Mouse (Mus musculus): ENCODE data around the gene Impg1. TPM values are rescaled to one million over a fixed set of nuclear protein-coding genes. Genes with fewer than 3 reads are reported as not detected.
"Not testable (repeated sequence)": the region's sequence is repeated elsewhere in the genome, so short reads cannot be mapped to it uniquely, and the experiment has no call there.

The Impg1 gene
- polyA plus RNA-seq, 1 experiment from 2014 or later = not detected

- H3K9ac ChIP-seq (ENCODE audit: low read depth, low read length) = no peak overlapping the region
- H3K9me3 ChIP-seq (ENCODE audit: control insufficient read depth, low read length) = no peaks in the 10 kb centered on the region
- ATAC-seq = no peak
- H3K4me2 ChIP-seq (ENCODE audit: low read length) = peak overlapping the region; percentile 31
- 50% methylated on average over 14 of the region's 14 CpGs for WGBS
- no peak overlapping the region for H3K27ac ChIP-seq (ENCODE audit: low read depth, low read length)
- no peak overlapping the region for H3K4me3 ChIP-seq (ENCODE audit: low read length)
- no peaks in the 10 kb centered on the region for H3K36me3 ChIP-seq (ENCODE audit: control insufficient read depth, insufficient read depth, low read length)
- peaks cover 6% of the 10 kb centered on the region for H3K4me1 ChIP-seq (ENCODE audit: control insufficient read depth, insufficient read depth, low read depth, low read length)
- no peaks in the 10 kb centered on the region for H3K27me3 ChIP-seq (replicated peaks; ENCODE audit: control insufficient read depth, insufficient read depth, low read length)
Observed at GRCm38 (mm10) chr9:80333998-80334605, 131.2 kb downstream of the Impg1 start.

GRCm38 (mm10) chr9:80333466-80333865 lies 131.8 kb downstream of the Impg1 start:
- Histone ChIP-seq H3K4me2 (ENCODE audit: low read length) (peak overlapping the region; percentile 31), H3K27me3 (replicated peaks; ENCODE audit: control insufficient read depth, insufficient read depth, low read length) (no peaks in the 10 kb centered on the region), H3K9me3 (ENCODE audit: control insufficient read depth, low read length) (no peaks in the 10 kb centered on the region), H3K9ac (ENCODE audit: low read depth, low read length) (no peak overlapping the region), H3K27ac (ENCODE audit: low read depth, low read length) (no peak overlapping the region), H3K36me3 (ENCODE audit: control insufficient read depth, insufficient read depth, low read length) (no peaks in the 10 kb centered on the region), H3K4me3 (ENCODE audit: low read length) (no peak overlapping the region), H3K4me1 (ENCODE audit: control insufficient read depth, insufficient read depth, low read depth, low read length) (peaks cover 6% of the 10 kb centered on the region)
- no peak; the same call in 1 of the 2 replicates for ATAC-seq
- WGBS = 38% methylated on average over 8 of the region's 8 CpGs

- Histone ChIP-seq H3K9ac (ENCODE audit: low read depth, low read length) (no peak overlapping the region), H3K36me3 (ENCODE audit: control insufficient read depth, insufficient read depth, low read length) (no peaks in the 10 kb centered on the region), H3K9me3 (ENCODE audit: control insufficient read depth, low read length) (no peaks in the 10 kb centered on the region), H3K27me3 (replicated peaks; ENCODE audit: control insufficient read depth, insufficient read depth, low read length) (no peaks in the 10 kb centered on the region), H3K4me2 (ENCODE audit: low read length) (peak overlapping the region; percentile 72), H3K4me3 (ENCODE audit: low read length) (peak overlapping the region; percentile 34), H3K4me1 (ENCODE audit: control insufficient read depth, insufficient read depth, low read depth, low read length) (peaks cover 6% of the 10 kb centered on the region), H3K27ac (ENCODE audit: low read depth, low read length) (no peak overlapping the region)
- peak; percentile 77 for ATAC-seq
- WGBS = 19% methylated on average over 14 of the region's 14 CpGs
Observed at GRCm38 (mm10) chr9:80332153-80332552, 133.1 kb downstream of the Impg1 start.

GRCm38 (mm10) chr9:80321051-80321887 lies 144.0 kb downstream of the Impg1 start:
- H3K36me3 ChIP-seq (ENCODE audit: control insufficient read depth, insufficient read depth, low read length); H3K27ac ChIP-seq (ENCODE audit: low read depth, low read length); ATAC-seq; H3K27me3 ChIP-seq (replicated peaks; ENCODE audit: control insufficient read depth, insufficient read depth, low read length); H3K9ac ChIP-seq (ENCODE audit: low read depth, low read length); H3K4me2 ChIP-seq (ENCODE audit: low read length); H3K4me3 ChIP-seq (ENCODE audit: low read length); H3K4me1 ChIP-seq (ENCODE audit: control insufficient read depth, insufficient read depth, low read depth, low read length); H3K9me3 ChIP-seq (ENCODE audit: control insufficient read depth, low read length): not testable (repeated sequence)
- WGBS = 97% methylated on average over 2 of the region's 2 CpGs

GRCm38 (mm10) chr9:80318027-80318426 lies 147.3 kb downstream of the Impg1 start:
- H3K4me2 ChIP-seq (ENCODE audit: low read length) = no peak overlapping the region
- no peak for ATAC-seq
- 94% methylated on average over 6 of the region's 6 CpGs for WGBS
- H3K27ac ChIP-seq (ENCODE audit: low read depth, low read length) = no peak overlapping the region
- no peaks in the 10 kb centered on the region for H3K36me3 ChIP-seq (ENCODE audit: control insufficient read depth, insufficient read depth, low read length)
- no peaks in the 10 kb centered on the region for H3K4me1 ChIP-seq (ENCODE audit: control insufficient read depth, insufficient read depth, low read depth, low read length)
- no peaks in the 10 kb centered on the region for H3K27me3 ChIP-seq (replicated peaks; ENCODE audit: control insufficient read depth, insufficient read depth, low read length)
- no peaks in the 10 kb centered on the region for H3K9me3 ChIP-seq (ENCODE audit: control insufficient read depth, low read length)
- no peak overlapping the region for H3K4me3 ChIP-seq (ENCODE audit: low read length)
- no peak overlapping the region for H3K9ac ChIP-seq (ENCODE audit: low read depth, low read length)

- Histone ChIP-seq H3K4me3 (ENCODE audit: low read length) (no peak overlapping the region), H3K36me3 (ENCODE audit: control insufficient read depth, insufficient read depth, low read length) (no peaks in the 10 kb centered on the region), H3K4me1 (ENCODE audit: control insufficient read depth, insufficient read depth, low read depth, low read length) (no peaks in the 10 kb centered on the region), H3K4me2 (ENCODE audit: low read length) (no peak overlapping the region), H3K27ac (ENCODE audit: low read depth, low read length) (no peak overlapping the region), H3K27me3 (replicated peaks; ENCODE audit: control insufficient read depth, insufficient read depth, low read length) (no peaks in the 10 kb centered on the region), H3K9me3 (ENCODE audit: control insufficient read depth, low read length) (no peaks in the 10 kb centered on the region), H3K9ac (ENCODE audit: low read depth, low read length) (no peak overlapping the region)
- WGBS = 93% methylated on average over 6 of the region's 6 CpGs
- ATAC-seq = no peak
Observed at GRCm38 (mm10) chr9:80315922-80316321, 149.4 kb downstream of the Impg1 start.

GRCm38 (mm10) chr9:80313610-80314009 lies 151.7 kb downstream of the Impg1 start:
- no peak for ATAC-seq
- WGBS = 85% methylated on average over 5 of the region's 5 CpGs
- no peak overlapping the region for H3K9ac ChIP-seq (ENCODE audit: low read depth, low read length)

GRCm38 (mm10) chr9:80307629-80308028 lies 157.7 kb downstream of the Impg1 start:
- Histone ChIP-seq H3K27ac (ENCODE audit: low read depth, low read length) (no peak overlapping the region), H3K4me1 (ENCODE audit: control insufficient read depth, insufficient read depth, low read depth, low read length) (0 out of 2 replicates have a peak, but pooled peaks cover 2% of the 10 kb centered on the region), H3K9ac (ENCODE audit: low read depth, low read length) (no peak overlapping the region), H3K27me3 (replicated peaks; ENCODE audit: control insufficient read depth, insufficient read depth, low read length) (no peaks in the 10 kb centered on the region), H3K4me3 (ENCODE audit: low read length) (no peak overlapping the region), H3K4me2 (ENCODE audit: low read length) (no peak overlapping the region), H3K36me3 (ENCODE audit: control insufficient read depth, insufficient read depth, low read length) (no peaks in the 10 kb centered on the region), H3K9me3 (ENCODE audit: control insufficient read depth, low read length) (no peaks in the 10 kb centered on the region)
- 88% methylated on average over 13 of the region's 13 CpGs for WGBS
- ATAC-seq = peak; percentile 42; the same call in 1 of the 2 replicates

More at GRCm38 (mm10) chr9:80313610-80314009, 151.7 kb downstream of the Impg1 start:
- Histone ChIP-seq H3K4me1 (ENCODE audit: control insufficient read depth, insufficient read depth, low read depth, low read length) (no peaks in the 10 kb centered on the region), H3K4me3 (ENCODE audit: low read length) (no peak overlapping the region), H3K36me3 (ENCODE audit: control insufficient read depth, insufficient read depth, low read length) (no peaks in the 10 kb centered on the region), H3K27me3 (replicated peaks; ENCODE audit: control insufficient read depth, insufficient read depth, low read length) (no peaks in the 10 kb centered on the region), H3K9me3 (ENCODE audit: control insufficient read depth, low read length) (no peaks in the 10 kb centered on the region), H3K27ac (ENCODE audit: low read depth, low read length) (no peak overlapping the region), H3K4me2 (ENCODE audit: low read length) (no peak overlapping the region)

- H3K4me1 ChIP-seq (ENCODE audit: control insufficient read depth, insufficient read depth, low read depth, low read length) = 0 out of 2 replicates have a peak, but pooled peaks cover 2% of the 10 kb centered on the region
- H3K27ac ChIP-seq (ENCODE audit: low read depth, low read length) = no peak overlapping the region
- H3K4me2 ChIP-seq (ENCODE audit: low read length) = peak overlapping the region; percentile 48
- WGBS = 27% methylated on average over 11 of the region's 11 CpGs
- no peaks in the 10 kb centered on the region for H3K27me3 ChIP-seq (replicated peaks; ENCODE audit: control insufficient read depth, insufficient read depth, low read length)
- no peaks in the 10 kb centered on the region for H3K36me3 ChIP-seq (ENCODE audit: control insufficient read depth, insufficient read depth, low read length)
- peak overlapping the region; percentile 47 for H3K9ac ChIP-seq (ENCODE audit: low read depth, low read length)
- peak; percentile 82 for ATAC-seq
- peak overlapping the region; percentile 20 for H3K4me3 ChIP-seq (ENCODE audit: low read length)
- no peaks in the 10 kb centered on the region for H3K9me3 ChIP-seq (ENCODE audit: control insufficient read depth, low read length)
Observed at GRCm38 (mm10) chr9:80306853-80307252, 158.4 kb downstream of the Impg1 start.

Data from hindbrain, embryonic 16.5 days (tissue).